Mouse (Mus musculus): ENCODE data around the gene Nqo2. TPM values are rescaled to one million over a fixed set of nuclear protein-coding genes. Genes with fewer than 3 reads are reported as not detected.

Gene Nqo2
- polyA plus RNA-seq, 1 experiment from 2014 or later: 23.7 TPM

GRCm38 (mm10) chr13:33951308-33952074 is 13.0 kb upstream of the Nqo2 start:
- Histone ChIP-seq H3K36me3 (no peaks in the 10 kb centered on the region), H3K9ac (no peak overlapping the region), H3K27ac (no peak overlapping the region), H3K9me3 (replicated peaks) (no peaks in the 10 kb centered on the region), H3K27me3 (no peaks in the 10 kb centered on the region), H3K4me3 (replicated peaks) (no peak overlapping the region), H3K4me2 (no peak overlapping the region), H3K4me1 (replicated peaks) (no peaks in the 10 kb centered on the region)
- DNase-seq (no peak), ATAC-seq (ENCODE audit: low read depth) (no peak)
- 61% methylated on average over 4 of the region's 4 CpGs for WGBS (ENCODE audit: insufficient replicate concordance)

DNA sequence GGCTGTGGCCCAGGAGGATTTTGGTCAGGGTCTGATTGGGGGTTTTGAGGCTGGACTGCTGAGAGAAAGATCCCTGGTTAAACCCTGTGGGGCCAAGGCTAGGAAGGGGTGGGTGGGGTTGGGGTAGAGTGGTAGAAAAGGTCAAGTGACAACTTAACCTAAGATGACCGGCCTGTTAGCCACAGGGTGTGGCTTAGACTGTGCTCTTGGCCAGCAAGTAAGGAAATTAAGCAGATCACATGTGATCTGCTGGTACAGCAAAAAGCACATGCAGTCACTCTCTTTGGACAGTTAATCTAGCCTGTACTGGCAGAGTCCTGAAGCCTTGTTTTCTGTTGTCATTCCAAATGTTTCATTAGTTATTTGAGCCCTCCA is 12.4 kb upstream of the Nqo2 start:
- no peak for ATAC-seq (ENCODE audit: low read depth)
- Histone ChIP-seq H3K4me2 (no peak overlapping the region), H3K4me3 (replicated peaks) (no peak overlapping the region), H3K4me1 (replicated peaks) (no peaks in the 10 kb centered on the region), H3K36me3 (no peaks in the 10 kb centered on the region), H3K9ac (no peak overlapping the region), H3K9me3 (replicated peaks) (no peaks in the 10 kb centered on the region), H3K27ac (no peak overlapping the region), H3K27me3 (no peaks in the 10 kb centered on the region)
- no peak for DNase-seq
- 42% methylated on average over 1 of the region's 1 CpGs for WGBS (ENCODE audit: insufficient replicate concordance)

DNA sequence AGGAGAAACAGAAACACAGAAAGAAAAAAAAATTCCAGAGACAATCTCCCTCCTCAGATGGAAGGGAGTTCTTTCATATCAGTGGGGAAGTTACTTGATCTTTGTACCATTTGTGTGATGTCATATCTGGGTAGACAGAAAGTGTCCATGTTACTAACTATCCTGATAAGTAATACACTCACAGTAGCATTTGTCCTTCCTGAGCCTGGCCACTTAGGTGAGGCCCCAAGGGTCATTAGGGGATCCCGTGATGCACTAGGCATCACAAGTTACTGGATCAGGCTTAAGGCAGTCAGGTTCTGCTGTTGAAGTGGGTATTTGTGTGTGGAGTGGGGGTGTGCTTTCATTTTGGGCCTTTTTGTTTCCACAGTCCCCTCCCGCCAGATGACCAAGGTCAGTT is 11.5 kb upstream of the Nqo2 start:
- no peaks in the 10 kb centered on the region for H3K36me3 ChIP-seq
- H3K9ac ChIP-seq: no peak overlapping the region
- H3K9me3 ChIP-seq (replicated peaks): no peaks in the 10 kb centered on the region
- no peak for ATAC-seq (ENCODE audit: low read depth)
- DNase-seq: no peak
- H3K4me3 ChIP-seq (replicated peaks): no peak overlapping the region
- H3K4me1 ChIP-seq (replicated peaks): no peaks in the 10 kb centered on the region
- no peaks in the 10 kb centered on the region for H3K27me3 ChIP-seq
- H3K4me2 ChIP-seq: no peak overlapping the region
- no peak overlapping the region for H3K27ac ChIP-seq
- 47% methylated on average over 2 of the region's 2 CpGs for WGBS (ENCODE audit: insufficient replicate concordance)

- peak; percentile 9 for DNase-seq
- ATAC-seq (ENCODE audit: low read depth): no peak
- H3K9me3 ChIP-seq (replicated peaks): no peaks in the 10 kb centered on the region
These were observed 7.7 kb upstream of the Nqo2 start for GRCm38 (mm10) chr13:33956571-33957421.

DNA sequence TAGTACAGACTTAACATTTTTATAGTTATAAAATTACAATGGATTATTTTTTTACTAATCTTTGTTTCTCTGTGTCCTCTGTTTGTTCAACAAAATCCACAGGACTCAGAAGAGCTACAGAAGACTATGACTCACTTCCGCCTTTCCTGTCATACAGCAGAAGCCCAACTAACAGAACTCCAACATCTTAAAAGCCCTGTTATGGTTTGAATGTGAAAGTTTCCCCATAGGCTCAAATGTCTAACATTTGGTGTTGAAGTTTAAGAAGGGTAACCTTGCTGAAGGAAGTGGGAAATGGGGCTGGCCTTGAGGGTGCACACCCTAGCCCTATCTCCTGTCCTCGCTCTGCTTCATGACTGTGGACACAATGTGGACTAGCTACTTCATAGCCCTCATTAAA is 4.7 kb upstream of the Nqo2 start:
- H3K4me1 ChIP-seq (replicated peaks): no peaks in the 10 kb centered on the region
- no peak overlapping the region for H3K27ac ChIP-seq
- no peaks in the 10 kb centered on the region for H3K36me3 ChIP-seq
- ATAC-seq (ENCODE audit: low read depth): no peak
- H3K9ac ChIP-seq: no peak overlapping the region
- H3K4me2 ChIP-seq: no peak overlapping the region
- H3K27me3 ChIP-seq: no peaks in the 10 kb centered on the region
- no peak overlapping the region for H3K4me3 ChIP-seq (replicated peaks)
- WGBS (ENCODE audit: insufficient replicate concordance): 74% methylated on average over 2 of the region's 2 CpGs
- no peak for DNase-seq
- no peaks in the 10 kb centered on the region for H3K9me3 ChIP-seq (replicated peaks)

More at GRCm38 (mm10) chr13:33956571-33957421, 7.7 kb upstream of the Nqo2 start:
- WGBS (ENCODE audit: insufficient replicate concordance): 31% methylated on average over 6 of the region's 6 CpGs
- Histone ChIP-seq H3K4me1 (replicated peaks) (no peaks in the 10 kb centered on the region), H3K9ac (no peak overlapping the region), H3K4me3 (replicated peaks) (no peak overlapping the region), H3K27me3 (no peaks in the 10 kb centered on the region), H3K4me2 (no peak overlapping the region), H3K27ac (no peak overlapping the region), H3K36me3 (no peaks in the 10 kb centered on the region)

- peak overlapping the region; percentile 80 for H3K4me2 ChIP-seq
- WGBS (ENCODE audit: insufficient replicate concordance): 7% methylated on average over 14 of the region's 14 CpGs
- H3K27me3 ChIP-seq: no peaks in the 10 kb centered on the region
- ATAC-seq (ENCODE audit: low read depth) (peak; percentile 83), DNase-seq (peak; percentile 37)
- H3K4me1 ChIP-seq (replicated peaks): peaks cover 25% of the 10 kb centered on the region
- H3K4me3 ChIP-seq (replicated peaks): peak overlapping the region; percentile 69
- H3K9ac ChIP-seq: peak overlapping the region; percentile 74
- no peaks in the 10 kb centered on the region for H3K9me3 ChIP-seq (replicated peaks)
- peak overlapping the region; percentile 81 for H3K27ac ChIP-seq
- no peaks in the 10 kb centered on the region for H3K36me3 ChIP-seq
These were observed 853 bp downstream of the Nqo2 start for GRCm38 (mm10) chr13:33965056-33966024.

DNA sequence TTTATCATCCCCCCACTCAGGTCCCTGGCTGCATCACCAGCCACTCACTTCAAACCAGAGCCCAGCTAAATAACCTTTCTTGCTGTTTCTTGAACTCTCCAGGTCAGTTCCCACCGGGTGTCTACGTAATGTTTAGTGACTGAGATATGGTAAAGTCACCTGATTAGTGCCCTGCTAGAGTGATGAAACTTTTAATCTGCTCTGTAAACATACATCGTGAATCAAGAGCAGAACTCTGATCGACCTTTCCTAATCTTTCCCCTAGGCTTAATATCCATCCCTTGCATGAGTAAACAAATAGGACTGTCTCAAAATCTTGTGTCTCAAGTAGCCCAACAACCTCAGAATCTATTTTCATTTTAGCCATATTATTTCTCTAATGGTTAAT is 1.5 kb downstream of the Nqo2 start:
- DNase-seq: no peak
- H3K4me3 ChIP-seq (replicated peaks): peak overlapping the region; percentile 69
- no peaks in the 10 kb centered on the region for H3K27me3 ChIP-seq
- WGBS (ENCODE audit: insufficient replicate concordance): 45% methylated on average over 4 of the region's 4 CpGs
- no peak for ATAC-seq (ENCODE audit: low read depth)
- H3K4me2 ChIP-seq: peak overlapping the region; percentile 80
- peak overlapping the region; percentile 74 for H3K9ac ChIP-seq
- 0 out of 2 replicates have a peak, but pooled peaks cover 4% of the 10 kb centered on the region for H3K36me3 ChIP-seq
- H3K27ac ChIP-seq: no peak overlapping the region; the same call in 1 of the 2 replicates
- no peaks in the 10 kb centered on the region for H3K9me3 ChIP-seq (replicated peaks)
- peaks cover 25% of the 10 kb centered on the region for H3K4me1 ChIP-seq (replicated peaks)

- H3K4me3 ChIP-seq (replicated peaks): no peak overlapping the region
These were observed 2.1 kb downstream of the Nqo2 start for GRCm38 (mm10) chr13:33966574-33966973.

GRCm38 (mm10) chr13:33989625-33990024 is 25.1 kb downstream of the Nqo2 start:
- Histone ChIP-seq H3K9me3 (replicated peaks) (no peaks in the 10 kb centered on the region), H3K9ac (no peak overlapping the region), H3K27ac (no peak overlapping the region), H3K36me3 (peaks cover 21% of the 10 kb centered on the region; the same call in 1 of the 2 replicates), H3K27me3 (no peaks in the 10 kb centered on the region), H3K4me3 (replicated peaks) (no peak overlapping the region), H3K4me1 (replicated peaks) (no peaks in the 10 kb centered on the region; the same call in 1 of the 2 replicates), H3K4me2 (no peak overlapping the region)
- WGBS (ENCODE audit: insufficient replicate concordance): 64% methylated on average over 5 of the region's 5 CpGs
- no peak for DNase-seq
- no peak for ATAC-seq (ENCODE audit: low read depth)

More at GRCm38 (mm10) chr13:33966574-33966973, 2.1 kb downstream of the Nqo2 start:
- H3K4me2 ChIP-seq: no peak overlapping the region
- no peak for DNase-seq
- no peaks in the 10 kb centered on the region for H3K27me3 ChIP-seq
- no peak overlapping the region for H3K27ac ChIP-seq
- no peak for ATAC-seq (ENCODE audit: low read depth)
- 0 out of 2 replicates have a peak, but pooled peaks cover 4% of the 10 kb centered on the region for H3K36me3 ChIP-seq
- no peaks in the 10 kb centered on the region for H3K9me3 ChIP-seq (replicated peaks)
- H3K9ac ChIP-seq: no peak overlapping the region
- H3K4me1 ChIP-seq (replicated peaks): peaks cover 25% of the 10 kb centered on the region

- no peaks in the 10 kb centered on the region; the same call in 1 of the 2 replicates for H3K4me1 ChIP-seq (replicated peaks)
- H3K4me3 ChIP-seq (replicated peaks): no peak overlapping the region
- no peak overlapping the region for H3K4me2 ChIP-seq
- no peaks in the 10 kb centered on the region for H3K27me3 ChIP-seq
- DNase-seq: peak; percentile 40
- H3K27ac ChIP-seq: no peak overlapping the region
- no peak for ATAC-seq (ENCODE audit: low read depth)
- WGBS (ENCODE audit: insufficient replicate concordance): 8% methylated on average over 1 of the region's 1 CpGs
- no peaks in the 10 kb centered on the region for H3K9me3 ChIP-seq (replicated peaks)
- no peak overlapping the region for H3K9ac ChIP-seq
- H3K36me3 ChIP-seq: no peaks in the 10 kb centered on the region
These were observed 30.7 kb downstream of the Nqo2 start for GRCm38 (mm10) chr13:33995197-33995596.

Data from liver, embryonic 13.5 days (tissue).